Mouse (Mus musculus): ENCODE measurements around the gene Kank1. TPM values are rescaled to one million over a fixed set of nuclear protein-coding genes. Genes with fewer than 3 reads are reported as not detected.

Gene Kank1
- total and polyA plus RNA-seq, 2 experiments from 2014 or later, result 13.5 to 23.3 TPM

- no peak for TF ChIP-seq CTCF (IDR thresholded peaks at IDR 0.05; ENCODE audit: low read depth)
- H3K36me3 ChIP-seq (ENCODE audit: insufficient read depth, low read length), result no peaks in the 10 kb centered on the region
- no peak overlapping the region for H3K27ac ChIP-seq
- 6% methylated on average over 23 of the region's 23 CpGs for WGBS
- peak overlapping the region; percentile 20 for H3K4me3 ChIP-seq (ENCODE audit: low read length)
- peak overlapping the region; percentile 28; the same call in 1 of the 2 replicates for H3K9ac ChIP-seq (replicated peaks; ENCODE audit: low read length)
- H3K4me1 ChIP-seq (ENCODE audit: insufficient read depth, low read length), result peaks cover 8% of the 10 kb centered on the region; the same call in 1 of the 2 replicates
- no peaks in the 10 kb centered on the region for H3K9me3 ChIP-seq (ENCODE audit: low read length)
- DNase-seq (ENCODE audit: low spot score) (peak; percentile 28), ATAC-seq (peak; percentile 29; the same call in 1 of the 2 replicates)
- H3K27me3 ChIP-seq (ENCODE audit: insufficient read depth, low read length), result no peaks in the 10 kb centered on the region
- peak overlapping the region; percentile 39 for H3K4me2 ChIP-seq (ENCODE audit: low read depth, low read length)
These were observed 28.9 kb upstream of the Kank1 start for GRCm38 (mm10) chr19:25207731-25208361.

GRCm38 (mm10) chr19:25208596-25209110, 28.1 kb upstream of the Kank1 start:
- H3K36me3 ChIP-seq (ENCODE audit: insufficient read depth, low read length), result no peaks in the 10 kb centered on the region
- WGBS, result 73% methylated on average over 11 of the region's 11 CpGs
- H3K27me3 ChIP-seq (ENCODE audit: insufficient read depth, low read length), result no peaks in the 10 kb centered on the region
- H3K4me1 ChIP-seq (ENCODE audit: insufficient read depth, low read length), result peaks cover 8% of the 10 kb centered on the region; the same call in 1 of the 2 replicates
- no peak overlapping the region for H3K9ac ChIP-seq (replicated peaks; ENCODE audit: low read length)
- ATAC-seq (no peak), DNase-seq (ENCODE audit: low spot score) (no peak)
- H3K9me3 ChIP-seq (ENCODE audit: low read length), result peaks cover 5% of the 10 kb centered on the region; the same call in 1 of the 2 replicates
- no peak overlapping the region for H3K4me3 ChIP-seq (ENCODE audit: low read length)
- no peak overlapping the region for H3K27ac ChIP-seq
- H3K4me2 ChIP-seq (ENCODE audit: low read depth, low read length), result no peak overlapping the region; the same call in 1 of the 2 replicates
- TF ChIP-seq CTCF (IDR thresholded peaks at IDR 0.05; ENCODE audit: low read depth), result 0 out of 2 replicates have a peak, but pooled peaks have one; percentile 9

- no peaks in the 10 kb centered on the region for H3K9me3 ChIP-seq (ENCODE audit: low read length)
- TF ChIP-seq CTCF (IDR thresholded peaks at IDR 0.05; ENCODE audit: low read depth), result no peak
- DNase-seq (ENCODE audit: low spot score) (no peak), ATAC-seq (no peak)
- no peaks in the 10 kb centered on the region for H3K27me3 ChIP-seq (ENCODE audit: insufficient read depth, low read length)
- H3K4me3 ChIP-seq (ENCODE audit: low read length), result no peak overlapping the region
- H3K36me3 ChIP-seq (ENCODE audit: insufficient read depth, low read length), result no peaks in the 10 kb centered on the region
- no peak overlapping the region for H3K4me2 ChIP-seq (ENCODE audit: low read depth, low read length)
- no peak overlapping the region for H3K27ac ChIP-seq
- no peak overlapping the region for H3K9ac ChIP-seq (replicated peaks; ENCODE audit: low read length)
- 51% methylated on average over 2 of the region's 2 CpGs for WGBS
- no peaks in the 10 kb centered on the region for H3K4me1 ChIP-seq (ENCODE audit: insufficient read depth, low read length)
These were observed 16.2 kb upstream of the Kank1 start for GRCm38 (mm10) chr19:25220611-25221010.

GRCm38 (mm10) chr19:25221964-25222640, 14.7 kb upstream of the Kank1 start:
- Histone ChIP-seq H3K9me3 (ENCODE audit: low read length) (no peaks in the 10 kb centered on the region), H3K9ac (replicated peaks; ENCODE audit: low read length) (no peak overlapping the region), H3K27ac (no peak overlapping the region), H3K4me2 (ENCODE audit: low read depth, low read length) (no peak overlapping the region), H3K4me1 (ENCODE audit: insufficient read depth, low read length) (no peaks in the 10 kb centered on the region), H3K27me3 (ENCODE audit: insufficient read depth, low read length) (no peaks in the 10 kb centered on the region), H3K4me3 (ENCODE audit: low read length) (no peak overlapping the region), H3K36me3 (ENCODE audit: insufficient read depth, low read length) (no peaks in the 10 kb centered on the region)
- no peak for TF ChIP-seq CTCF (IDR thresholded peaks at IDR 0.05; ENCODE audit: low read depth)
- no peak for DNase-seq (ENCODE audit: low spot score)
- ATAC-seq, result peak; percentile 21; the same call in 1 of the 2 replicates
- WGBS, result 65% methylated on average over 9 of the region's 9 CpGs

DNA sequence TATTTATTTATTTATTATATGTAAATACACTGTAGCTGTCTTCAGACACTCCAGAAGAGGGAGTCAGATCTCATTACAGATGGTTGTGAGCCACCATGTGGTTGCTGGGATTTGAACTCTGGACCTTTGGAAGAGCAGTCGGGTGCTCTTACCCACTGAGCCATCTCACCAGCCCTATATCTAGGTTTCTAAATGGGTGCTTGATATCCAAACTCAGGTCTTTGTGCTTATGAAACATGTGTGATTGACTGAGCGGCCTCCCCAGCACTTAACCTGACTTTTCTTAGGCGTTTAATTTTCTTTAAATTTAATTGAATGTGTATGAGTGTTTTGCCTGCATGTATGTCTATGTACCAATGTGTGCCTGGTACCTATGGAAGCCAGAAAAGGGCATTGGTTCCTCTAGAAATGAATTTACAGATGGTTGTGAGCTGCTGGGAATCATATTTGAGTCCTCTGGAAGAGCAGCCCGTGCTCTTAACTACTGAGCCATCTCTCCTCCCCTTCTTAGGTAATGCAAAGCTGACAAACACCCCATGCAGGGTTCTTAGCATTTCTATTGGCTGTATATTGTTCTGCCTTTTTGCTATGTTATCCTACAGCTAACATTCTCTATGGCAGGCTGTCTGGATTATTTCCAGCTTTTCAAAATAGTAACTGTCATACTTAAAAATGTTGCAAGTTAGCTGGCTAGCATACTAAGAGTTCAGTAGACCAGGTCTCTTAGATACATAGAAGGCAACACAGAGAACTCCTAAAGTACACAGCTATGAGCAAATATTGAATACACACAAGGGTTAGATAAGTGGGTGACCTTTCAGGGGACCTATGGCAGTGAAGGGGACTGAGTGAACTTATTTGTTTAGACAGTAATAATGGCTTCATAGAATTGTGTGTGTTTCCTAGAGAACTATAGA, 6.5 kb upstream of the Kank1 start:
- H3K27me3 ChIP-seq (ENCODE audit: insufficient read depth, low read length), result no peaks in the 10 kb centered on the region
- no peak overlapping the region for H3K4me2 ChIP-seq (ENCODE audit: low read depth, low read length)
- no peaks in the 10 kb centered on the region for H3K36me3 ChIP-seq (ENCODE audit: insufficient read depth, low read length)
- no peak overlapping the region for H3K9ac ChIP-seq (replicated peaks; ENCODE audit: low read length)
- H3K4me1 ChIP-seq (ENCODE audit: insufficient read depth, low read length), result no peaks in the 10 kb centered on the region
- H3K27ac ChIP-seq, result no peak overlapping the region
- ATAC-seq (no peak), DNase-seq (ENCODE audit: low spot score) (peak; percentile 21)
- H3K4me3 ChIP-seq (ENCODE audit: low read length), result no peak overlapping the region
- WGBS, result 64% methylated on average over 4 of the region's 4 CpGs
- no peaks in the 10 kb centered on the region for H3K9me3 ChIP-seq (ENCODE audit: low read length)
- TF ChIP-seq CTCF (IDR thresholded peaks at IDR 0.05; ENCODE audit: low read depth), result no peak

- no peaks in the 10 kb centered on the region for H3K9me3 ChIP-seq (ENCODE audit: low read length)
- TF ChIP-seq CTCF (IDR thresholded peaks at IDR 0.05; ENCODE audit: low read depth), result no peak
- no peaks in the 10 kb centered on the region for H3K36me3 ChIP-seq (ENCODE audit: insufficient read depth, low read length)
- H3K4me1 ChIP-seq (ENCODE audit: insufficient read depth, low read length), result no peaks in the 10 kb centered on the region
- no peaks in the 10 kb centered on the region for H3K27me3 ChIP-seq (ENCODE audit: insufficient read depth, low read length)
- H3K9ac ChIP-seq (replicated peaks; ENCODE audit: low read length), result no peak overlapping the region
- no peak overlapping the region for H3K4me2 ChIP-seq (ENCODE audit: low read depth, low read length)
- DNase-seq (ENCODE audit: low spot score), result no peak
- WGBS, result 49% methylated on average over 4 of the region's 4 CpGs
- no peak overlapping the region for H3K27ac ChIP-seq
- no peak overlapping the region for H3K4me3 ChIP-seq (ENCODE audit: low read length)
- no peak for ATAC-seq
These were observed 5.8 kb upstream of the Kank1 start for GRCm38 (mm10) chr19:25230975-25231334.

All from hindbrain, postnatal 0 days (tissue).